Mouse (Mus musculus) ES-Bruce4 (cell line): ENCODE data around the gene Oaz2. TPM values are rescaled to one million over a fixed set of nuclear protein-coding genes. Genes with fewer than 3 reads are reported as not detected.

ENCODE experiments used
- H3K27ac ChIP-seq: 2 replicates; pipeline ENCODE4 v1.5.1; 2012; ENCODE audit warnings: low read length, inconsistent platforms; ENCODE audit not compliant: insufficient read depth
- H3K27me3 ChIP-seq: 2 replicates; pipeline ENCODE4 v1.6.1; 2012; ENCODE audit warnings: mild to moderate bottlenecking, low read length, inconsistent platforms; ENCODE audit not compliant: control insufficient read depth, poor library complexity, insufficient read depth, severe bottlenecking
- H3K36me3 ChIP-seq: 2 replicates; pipeline ENCODE4 v1.6.1; 2012; ENCODE audit warnings: inconsistent platforms, mild to moderate bottlenecking, low read length, moderate library complexity; ENCODE audit not compliant: control insufficient read depth, poor library complexity, insufficient read depth, severe bottlenecking
- H3K4me1 ChIP-seq: one replicate; pipeline ENCODE4 v1.8.1; 2011; ENCODE audit warnings: low read length; ENCODE audit not compliant: control insufficient read depth, insufficient read depth
- H3K4me3 ChIP-seq: 2 replicates; pipeline ENCODE4 v1.5.1; 2011; ENCODE audit warnings: low read depth, mild to moderate bottlenecking, low read length
- H3K9ac ChIP-seq: 2 replicates; pipeline ENCODE4 v1.6.1; 2012; ENCODE audit warnings: low read depth, mild to moderate bottlenecking, inconsistent platforms; ENCODE audit not compliant: poor library complexity, severe bottlenecking
- H3K9me3 ChIP-seq: replicated peaks from 2 replicates; pipeline ENCODE4 v1.6.1; 2012; ENCODE audit warnings: mild to moderate bottlenecking, low read length, inconsistent platforms; ENCODE audit not compliant: control insufficient read depth, poor library complexity, insufficient read depth, severe bottlenecking
- CTCF ChIP-seq: IDR thresholded peaks from one replicate; pipeline ENCODE4 v1.8.1; 2011; ENCODE audit warnings: low read depth, low read length
- EP300 ChIP-seq: IDR thresholded peaks from 2 replicates; pipeline ENCODE4 v1.6.1; 2011; ENCODE audit warnings: low read depth, low read length; ENCODE audit not compliant: insufficient read depth
- POLR2A ChIP-seq: IDR thresholded peaks from one replicate; pipeline ENCODE4 v1.8.1; 2011; ENCODE audit warnings: low read length; ENCODE audit not compliant: insufficient read depth
- polyA plus RNA-seq: library from polyadenylated mRNA; stranded (reverse); fragments of >200 nt; gene quantifications from 2 replicates; pipeline ENCODE4 v1.2.4, GENCODE M21; 2011; ENCODE audit warnings: low read depth; ENCODE audit not compliant: missing spikeins, insufficient read depth, insufficient read length

Oaz2 gene
- polyA plus RNA-seq, 1 experiment: 81.5 TPM

DNA sequence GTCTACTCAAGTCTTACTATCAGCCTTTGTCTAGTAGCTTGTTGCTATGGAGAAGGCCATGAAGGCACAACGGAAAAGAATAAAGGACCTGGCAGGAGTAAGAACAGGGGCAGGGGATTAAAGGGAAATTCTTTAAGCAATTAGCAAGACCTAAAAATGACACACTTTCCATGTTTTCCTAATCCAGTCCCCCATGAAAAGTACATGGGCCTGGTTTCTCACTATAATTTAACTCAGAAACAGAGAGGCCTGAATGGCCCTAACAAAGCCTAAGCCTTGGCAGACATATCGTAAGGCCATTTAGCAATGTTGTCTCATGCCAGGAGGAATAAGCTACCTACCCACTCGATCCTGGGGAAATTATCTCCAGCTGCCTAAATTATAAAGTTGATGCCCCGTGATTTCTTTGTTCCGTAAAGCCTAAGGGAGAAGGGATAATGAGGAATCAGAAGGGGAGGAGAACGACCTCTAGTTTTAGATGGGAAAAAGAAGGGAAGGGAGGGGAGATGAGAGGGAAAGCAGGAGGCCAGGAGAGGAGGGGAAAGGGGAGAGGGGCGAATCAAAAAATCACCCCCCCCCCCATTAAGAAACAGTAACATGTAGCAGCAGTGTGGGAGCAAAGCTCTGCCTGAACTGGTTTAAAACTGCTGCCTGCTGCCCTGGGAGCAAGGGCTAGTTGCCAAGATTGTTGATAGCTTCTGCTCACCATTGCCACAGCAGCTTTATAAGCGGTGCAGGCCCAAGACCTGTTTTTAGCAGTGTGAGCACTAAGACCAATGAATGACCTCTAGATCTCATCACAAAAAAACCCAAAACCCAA, 56.9 kb downstream of the Oaz2 start:
- Histone ChIP-seq H3K4me1 (no peaks in the 10 kb centered on the region), H3K36me3 (no peaks in the 10 kb centered on the region), H3K9me3 (no peaks in the 10 kb centered on the region), H3K9ac (no peak overlapping the region), H3K27ac (no peak overlapping the region), H3K4me3 (no peak overlapping the region), H3K27me3 (no peaks in the 10 kb centered on the region)
- TF ChIP-seq EP300: no peak
- TF ChIP-seq POLR2A: no peak
- no peak for TF ChIP-seq CTCF

DNA sequence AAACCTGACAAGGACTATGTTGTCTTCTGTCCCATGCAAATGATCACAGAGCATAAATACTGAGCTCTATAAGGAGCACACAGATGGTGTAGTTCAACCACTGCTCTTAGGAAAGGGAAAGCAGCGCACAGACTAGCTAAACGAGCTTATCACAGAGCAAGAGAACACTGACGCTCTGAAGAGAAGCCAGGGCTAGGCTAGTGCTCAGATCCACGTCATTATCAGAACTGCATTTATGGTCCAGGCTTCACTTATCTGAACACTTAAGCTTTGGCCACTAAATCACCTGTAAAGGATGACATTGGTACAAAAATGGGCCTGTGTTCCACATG, 57.5 kb downstream of the Oaz2 start:
- Histone ChIP-seq H3K4me1 (no peaks in the 10 kb centered on the region), H3K9ac (no peak overlapping the region), H3K27ac (no peak overlapping the region), H3K27me3 (no peaks in the 10 kb centered on the region), H3K9me3 (no peaks in the 10 kb centered on the region), H3K4me3 (no peak overlapping the region), H3K36me3 (no peaks in the 10 kb centered on the region)
- TF ChIP-seq CTCF: no peak
- TF ChIP-seq EP300: no peak
- TF ChIP-seq POLR2A: no peak

DNA sequence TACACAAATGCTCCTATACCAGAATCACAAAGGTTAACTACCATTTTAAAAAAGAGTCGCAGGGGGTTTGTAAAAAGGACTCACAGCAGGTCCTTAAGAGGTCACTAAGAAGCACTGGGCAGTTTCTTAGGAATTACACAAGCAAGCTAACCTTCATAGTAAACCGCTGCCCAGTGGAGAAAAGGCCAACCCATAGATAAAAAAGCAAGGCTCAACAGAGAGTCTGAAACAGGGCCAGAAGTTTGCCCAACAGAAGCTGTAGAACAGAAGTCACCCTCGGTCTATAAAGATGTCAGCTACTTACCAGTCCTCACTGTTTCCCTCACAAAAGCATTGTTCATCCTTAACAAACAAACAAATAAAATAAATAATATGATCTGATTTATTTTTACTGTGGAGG, 58.6 kb downstream of the Oaz2 start:
- TF ChIP-seq EP300: no peak
- no peak for TF ChIP-seq CTCF
- TF ChIP-seq POLR2A: no peak
- Histone ChIP-seq H3K9me3 (no peaks in the 10 kb centered on the region), H3K4me3 (no peak overlapping the region), H3K27me3 (no peaks in the 10 kb centered on the region), H3K9ac (no peak overlapping the region), H3K27ac (no peak overlapping the region), H3K36me3 (no peaks in the 10 kb centered on the region), H3K4me1 (no peaks in the 10 kb centered on the region)

DNA sequence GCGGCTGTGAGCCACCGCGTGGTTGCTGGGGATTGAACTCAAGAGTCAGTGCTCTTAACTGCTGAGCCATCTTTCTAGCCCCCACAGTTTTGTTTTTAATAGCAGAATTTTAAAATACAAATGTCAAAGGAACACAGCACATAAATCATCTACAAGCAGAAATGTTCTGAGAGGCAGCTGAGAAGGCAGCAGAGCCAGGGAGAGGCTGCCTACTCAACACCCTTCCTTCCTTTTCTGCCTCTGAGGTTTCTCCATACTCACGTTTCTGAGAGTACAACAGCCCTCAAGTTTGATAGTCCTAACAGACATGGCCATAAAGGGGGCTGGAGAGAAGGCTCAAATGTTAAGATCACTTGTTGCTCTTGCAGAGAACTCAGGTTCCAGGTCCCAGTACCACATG, 59.7 kb downstream of the Oaz2 start:
- no peak overlapping the region for H3K27ac ChIP-seq
- H3K4me3 ChIP-seq: no peak overlapping the region
- no peak for TF ChIP-seq POLR2A
- no peak for TF ChIP-seq CTCF
- TF ChIP-seq EP300: no peak

DNA sequence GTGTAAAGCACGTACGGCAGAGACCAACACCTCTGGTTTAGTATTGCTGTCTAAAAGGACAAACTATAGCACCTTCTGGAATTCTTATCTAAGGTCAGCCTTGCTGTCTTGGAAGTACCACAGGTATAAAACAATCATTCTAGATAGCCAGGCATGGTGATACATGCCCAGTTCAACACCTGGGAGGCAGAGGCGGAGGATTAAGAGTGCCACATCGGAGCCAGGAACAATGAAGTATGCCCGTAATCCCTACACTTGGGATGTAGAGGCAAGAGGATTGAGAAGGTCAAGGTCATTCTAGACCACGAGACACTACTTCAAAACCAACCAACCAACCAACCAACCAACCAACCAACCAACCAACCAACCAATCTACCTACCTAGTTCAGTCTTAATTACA, 60.8 kb downstream of the Oaz2 start:
- no peaks in the 10 kb centered on the region for H3K9me3 ChIP-seq
- H3K27ac ChIP-seq: no peak overlapping the region
- no peaks in the 10 kb centered on the region for H3K27me3 ChIP-seq
- no peak for TF ChIP-seq POLR2A
- TF ChIP-seq EP300: no peak
- TF ChIP-seq CTCF: no peak
- no peaks in the 10 kb centered on the region; the same call in 1 of the 2 replicates for H3K36me3 ChIP-seq
- H3K4me3 ChIP-seq: no peak overlapping the region
- H3K4me1 ChIP-seq: no peaks in the 10 kb centered on the region
- H3K9ac ChIP-seq: no peak overlapping the region

More for the DNA sequence above, 59.7 kb downstream of the Oaz2 start:
- no peaks in the 10 kb centered on the region for H3K27me3 ChIP-seq
- no peak overlapping the region for H3K9ac ChIP-seq
- H3K9me3 ChIP-seq: no peaks in the 10 kb centered on the region
- H3K4me1 ChIP-seq: no peaks in the 10 kb centered on the region
- no peaks in the 10 kb centered on the region for H3K36me3 ChIP-seq

DNA sequence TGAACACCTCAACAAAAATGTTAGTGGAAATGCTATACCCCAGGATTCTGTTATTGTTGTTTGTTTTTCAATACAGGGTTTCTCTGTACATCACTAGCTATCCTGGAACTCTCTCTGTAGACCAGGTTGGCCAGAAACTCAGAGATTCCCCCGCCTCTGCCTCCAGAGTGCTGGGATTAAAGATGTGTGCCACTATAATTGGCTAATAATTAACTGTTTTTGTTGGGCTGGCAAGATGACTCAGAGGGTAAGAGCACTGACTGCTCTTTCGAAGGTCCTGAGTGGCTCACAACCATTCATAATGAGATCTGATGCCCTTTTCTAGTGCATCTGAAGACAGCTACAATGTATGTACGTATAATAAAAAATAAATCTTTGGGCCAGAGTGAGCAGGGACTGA, 67.1 kb downstream of the Oaz2 start:
- Histone ChIP-seq H3K9ac (no peak overlapping the region), H3K27ac (no peak overlapping the region), H3K9me3 (no peaks in the 10 kb centered on the region), H3K4me3 (no peak overlapping the region), H3K27me3 (no peaks in the 10 kb centered on the region), H3K36me3 (no peaks in the 10 kb centered on the region; the same call in 1 of the 2 replicates), H3K4me1 (no peaks in the 10 kb centered on the region)
- TF ChIP-seq POLR2A: no peak
- no peak for TF ChIP-seq CTCF

Other genes starting within 250 kb of the Oaz2 start
- not detected in 2 replicates for gene Slc51b, start 245.0 kb upstream of the Oaz2 start, polyA plus RNA-seq
- gene Mtfmt, start 232.2 kb upstream of the Oaz2 start, polyA plus RNA-seq: 16.7 and 22.4 TPM in 2 replicates
- gene Spg21, start 207.1 kb upstream of the Oaz2 start, polyA plus RNA-seq: 50.8 and 52.8 TPM in 2 replicates
- not detected in 2 replicates for gene Ankdd1a, start 147.8 kb upstream of the Oaz2 start, polyA plus RNA-seq
- gene Plekho2, start 88.0 kb upstream of the Oaz2 start, polyA plus RNA-seq: 6.1 and 6.2 TPM in 2 replicates
- 27.7 and 32.3 TPM in 2 replicates for gene Pif1, start 80.8 kb upstream of the Oaz2 start, polyA plus RNA-seq
- 162 and 174 TPM in 2 replicates for gene Rbpms2, start 38.4 kb upstream of the Oaz2 start, polyA plus RNA-seq
- gene Zfp609, start 159.6 kb downstream of the Oaz2 start, polyA plus RNA-seq: 47.0 and 48.8 TPM in 2 replicates
- gene Pclaf, start 222.2 kb downstream of the Oaz2 start, polyA plus RNA-seq: 73.7 and 76.4 TPM in 2 replicates
- gene Trip4, start 240.8 kb downstream of the Oaz2 start, polyA plus RNA-seq: 31.0 and 37.4 TPM in 2 replicates
- gene Csnk1g1, start 240.9 kb downstream of the Oaz2 start, polyA plus RNA-seq: 56.1 and 69.5 TPM in 2 replicates